Mouse (Mus musculus) T-helper 1 cell (primary cell): ENCODE results near the gene H6pd.
"Not testable (repeated sequence)": the region's sequence is repeated elsewhere in the genome, so short reads cannot be mapped to it uniquely, and the experiment has no call there.

Experiments used
- in situ Hi-C: fragments of 300-600 bp; cut with MboI, MseI; formaldehyde crosslinking; loops from one replicate; pipeline ENCODE4 v1.15.1; 2025; ENCODE audit warnings: high pct_unique_total_duplicates

Gene H6pd

DNA sequence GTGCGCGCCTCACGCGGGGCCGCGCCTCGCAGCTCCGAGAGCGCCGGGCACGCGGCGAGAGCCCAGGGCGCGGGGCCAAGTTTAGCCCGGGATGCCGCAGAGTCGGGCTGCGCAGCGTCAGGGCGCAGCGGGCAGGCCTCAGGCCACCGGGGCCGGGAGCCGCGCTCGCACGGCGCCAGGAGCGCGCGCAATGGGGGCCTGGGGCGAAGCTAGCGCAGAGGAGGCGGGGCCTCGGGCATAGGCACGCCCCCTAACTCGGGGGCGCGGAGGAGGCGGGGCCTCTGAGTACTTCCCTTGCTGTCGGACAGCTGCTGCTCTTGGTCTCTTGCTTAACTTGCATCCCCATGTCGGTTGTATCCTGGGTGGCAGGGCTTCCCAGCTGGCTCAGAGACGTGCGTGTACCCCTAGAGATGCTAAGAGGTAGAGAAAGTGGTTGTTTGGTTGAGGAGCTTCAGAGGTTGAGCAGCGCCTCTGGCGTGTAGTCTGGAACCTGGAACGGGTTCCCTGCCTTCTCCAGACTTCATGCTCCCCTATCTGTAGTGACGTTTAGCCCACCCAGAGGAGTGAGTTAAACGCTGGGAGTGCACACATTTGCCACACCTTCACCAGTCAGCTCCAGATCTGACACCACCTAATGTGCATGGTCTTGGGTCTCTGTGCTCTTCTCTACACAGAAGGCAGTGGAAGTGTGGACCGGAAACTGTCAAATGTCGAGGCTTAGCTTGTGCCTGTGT, at the start of gene H6pd:
H6pd (minus strand) TSS at position 171 of the 734 bp plus-strand sequence.
- in situ Hi-C loops = no loop called here

DNA sequence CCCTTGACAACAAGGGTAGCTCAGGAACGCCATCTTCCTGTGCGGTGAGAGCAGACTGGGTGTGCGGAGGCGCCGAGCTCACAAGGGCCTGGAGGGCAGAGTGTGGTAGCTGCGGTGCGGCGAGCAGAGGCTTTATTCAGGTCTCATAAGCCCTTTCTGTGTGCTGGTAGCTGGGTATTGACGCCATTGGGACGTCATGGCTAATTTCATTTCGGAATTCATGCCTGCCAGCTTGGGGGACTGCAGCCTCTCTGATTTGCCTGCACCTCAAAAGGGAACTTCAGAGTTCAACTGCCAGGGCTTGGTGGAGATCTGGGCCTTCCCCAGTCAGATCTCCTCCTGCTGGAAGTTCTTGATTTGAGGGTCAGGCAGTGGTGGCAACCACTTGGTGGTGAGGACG, 48.9 kb upstream of the H6pd start:
- in situ Hi-C loops = no loop called here

DNA sequence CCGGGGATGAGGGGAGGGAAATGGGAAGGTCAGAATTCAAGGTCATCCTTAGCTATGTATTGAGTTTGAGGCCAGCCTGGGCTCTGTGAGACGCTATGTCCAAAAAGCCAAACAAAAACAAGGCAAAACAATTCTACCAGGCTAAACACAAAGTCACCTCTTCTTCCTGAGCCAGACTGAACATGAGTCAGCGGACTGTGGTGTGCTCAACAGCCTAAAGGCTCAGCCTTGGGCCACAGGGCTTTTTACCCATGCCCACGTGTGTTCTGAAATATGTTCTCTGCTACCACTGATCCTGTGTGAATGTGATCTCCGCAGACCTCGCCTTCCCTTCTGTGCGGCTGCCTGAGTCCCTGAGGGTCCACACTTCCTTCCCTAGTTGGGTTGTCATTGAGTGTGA, 47.3 kb upstream of the H6pd start:
- in situ Hi-C loops = no loop called here

DNA sequence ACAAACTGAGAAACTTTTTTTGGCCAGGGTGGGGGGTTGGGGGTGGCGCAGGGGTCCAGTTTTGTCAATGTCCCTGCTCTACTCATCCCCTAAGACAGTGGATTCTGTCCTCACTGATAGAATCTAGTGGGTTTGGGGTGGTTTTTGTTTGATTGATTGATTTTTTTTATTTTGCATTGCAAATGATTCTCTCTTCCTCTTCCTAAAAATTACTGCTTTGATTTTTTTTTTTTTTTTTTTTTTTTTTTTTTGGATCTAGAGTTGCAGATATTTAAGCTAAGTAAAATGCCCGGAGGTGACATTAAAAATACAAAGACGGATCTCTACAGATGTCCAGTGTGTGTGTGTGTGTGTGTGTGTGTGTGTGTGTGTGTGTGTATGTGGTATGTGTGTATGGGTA, 43.6 kb upstream of the H6pd start:
- in situ Hi-C loops = no loop called here

DNA sequence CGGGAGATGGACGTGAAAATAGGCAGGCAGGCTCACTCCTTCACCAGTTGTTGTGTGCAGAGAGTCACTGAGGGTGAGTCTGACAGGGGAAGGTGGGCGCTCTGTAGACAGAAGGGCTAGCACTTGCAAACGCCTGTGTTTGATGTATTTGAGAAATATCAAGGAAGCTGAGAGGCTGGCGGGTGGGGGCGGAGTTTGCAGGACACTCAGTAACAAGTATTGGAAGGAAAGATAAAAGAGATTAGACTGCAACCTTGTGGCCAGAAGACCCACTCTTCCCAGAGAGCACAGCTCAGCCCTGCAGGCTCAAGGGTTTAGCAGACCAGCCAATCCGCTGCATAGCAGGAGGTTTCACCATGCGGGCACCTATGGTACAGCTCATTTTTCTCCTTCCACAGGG, 42.7 kb upstream of the H6pd start:
- in situ Hi-C loops = no loop called here

DNA sequence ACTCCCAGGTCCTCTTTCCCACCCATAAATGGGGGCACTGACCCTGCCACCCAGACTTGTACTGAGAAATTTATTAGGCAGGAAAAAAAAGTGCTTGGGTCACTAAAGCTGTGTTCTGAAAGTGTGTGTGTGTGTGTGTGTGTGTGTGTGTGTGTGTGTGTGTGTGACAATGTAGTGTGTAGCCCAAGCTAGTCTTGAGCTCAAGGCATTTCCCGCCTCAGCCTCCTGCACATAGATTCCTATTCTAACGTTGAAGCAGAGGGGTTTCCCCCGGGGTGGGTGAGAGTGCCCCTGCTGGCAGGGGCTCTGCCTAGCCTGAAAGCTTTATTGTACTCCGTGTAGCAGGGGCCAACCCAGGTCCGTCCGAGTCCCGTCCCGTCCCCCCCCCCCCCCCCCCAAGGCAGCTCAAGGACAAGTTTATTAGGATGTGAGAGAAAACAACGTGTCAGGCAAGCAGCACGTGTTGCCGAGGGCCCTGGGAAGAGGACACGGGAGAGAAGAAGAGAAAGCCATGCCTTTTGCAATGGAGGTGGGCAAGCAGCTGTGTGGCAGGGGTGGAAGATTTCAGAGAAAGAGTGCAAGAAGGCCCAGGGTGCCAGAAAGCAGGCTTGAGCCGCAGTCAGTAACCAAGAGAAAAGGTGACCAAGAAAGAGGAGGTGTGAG, 40.9 kb upstream of the H6pd start:
- in situ Hi-C loops = no loop called here

DNA sequence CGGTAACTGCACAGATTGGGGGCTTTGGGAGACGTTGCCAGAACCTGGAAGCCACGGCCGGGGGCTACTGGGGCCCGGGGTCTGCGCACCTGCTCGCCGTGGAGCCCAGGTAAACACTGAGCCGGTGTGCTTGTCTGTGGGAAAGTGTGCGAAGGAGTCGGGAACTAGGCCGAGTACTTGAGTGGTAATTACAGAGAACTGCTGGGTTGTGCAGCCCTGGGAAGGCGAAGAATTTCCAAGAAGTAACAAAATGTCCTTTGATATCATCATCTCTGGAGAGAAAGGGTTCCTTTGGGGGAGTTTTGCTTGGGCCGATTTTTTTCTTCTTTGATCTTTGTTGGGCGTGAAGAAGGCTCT, 40.3 kb upstream of the H6pd start:
- in situ Hi-C loops = no loop called here

DNA sequence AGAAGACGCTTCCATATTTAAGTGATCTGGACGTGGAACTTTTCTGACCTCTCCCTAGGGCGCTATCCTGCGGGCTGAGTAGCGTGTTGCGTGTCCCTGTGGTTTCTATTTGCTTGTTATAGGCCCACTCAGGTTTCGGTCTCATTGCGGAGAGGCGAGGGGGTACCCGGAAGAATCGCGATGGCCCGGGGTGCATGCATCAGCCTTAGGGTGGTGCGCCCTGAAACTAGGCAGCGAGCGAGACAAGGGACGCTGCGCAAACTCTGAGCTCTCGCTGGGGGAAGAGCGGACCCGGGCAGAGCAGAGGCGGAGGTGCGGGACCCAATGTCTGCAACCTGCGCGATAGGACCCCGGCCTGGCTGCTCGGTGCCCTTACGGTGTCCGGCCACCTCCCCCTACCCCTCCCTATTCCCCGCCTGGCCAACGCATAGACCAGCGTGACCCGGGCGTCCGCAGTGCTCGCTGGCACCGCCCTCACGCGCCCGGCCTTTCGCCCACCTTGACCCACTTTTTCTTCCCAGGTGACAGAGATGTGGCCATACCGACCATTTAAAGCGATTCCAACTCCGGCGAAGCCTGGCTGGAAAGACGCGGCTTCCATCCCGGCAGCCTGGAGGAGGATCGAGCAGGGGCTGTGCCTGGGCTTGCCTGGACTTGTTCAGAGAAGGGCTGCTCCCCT, 39.8 kb upstream of the H6pd start:
- in situ Hi-C loops = no loop called here

DNA sequence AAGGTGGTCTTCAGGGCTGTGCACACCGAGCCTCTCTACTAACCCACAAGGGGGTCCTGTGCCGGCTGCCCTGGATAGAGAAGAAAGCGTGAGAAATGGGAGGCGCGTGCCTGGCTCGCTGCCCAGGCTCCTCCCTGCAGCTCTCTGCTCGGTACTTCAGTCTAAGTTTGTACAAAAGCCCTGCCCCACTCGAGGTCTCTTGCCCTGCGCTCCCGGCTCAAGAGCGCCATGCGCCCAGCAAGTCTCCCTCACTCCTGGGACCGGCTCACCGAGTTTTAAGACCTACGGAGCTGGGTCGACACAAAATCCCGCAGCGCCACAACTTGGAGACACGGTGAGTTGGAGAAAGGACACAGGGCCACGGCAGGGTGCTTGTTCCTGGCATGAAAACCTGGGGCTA, 39.2 kb upstream of the H6pd start:
- in situ Hi-C loops = no loop called here

DNA sequence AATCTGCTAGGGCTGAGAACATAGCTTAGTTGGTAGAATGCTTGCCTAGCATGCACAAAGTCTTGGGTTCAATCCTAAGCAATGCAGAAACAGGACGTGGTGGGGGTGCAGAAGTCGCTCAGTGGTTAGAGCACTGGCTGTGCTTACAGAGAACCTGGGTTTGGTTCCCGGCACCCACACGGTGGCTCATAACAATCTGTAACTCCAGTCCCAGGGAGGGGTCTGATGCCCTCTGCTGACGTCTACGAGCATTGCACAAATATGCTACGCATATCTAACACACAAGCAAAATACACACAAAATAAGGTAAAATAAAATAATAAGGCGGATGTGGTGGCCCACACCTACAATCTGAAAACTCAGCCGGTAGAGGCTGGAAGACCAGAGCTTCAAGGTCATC, 34.8 kb upstream of the H6pd start:
- in situ Hi-C loops = no loop called here

DNA sequence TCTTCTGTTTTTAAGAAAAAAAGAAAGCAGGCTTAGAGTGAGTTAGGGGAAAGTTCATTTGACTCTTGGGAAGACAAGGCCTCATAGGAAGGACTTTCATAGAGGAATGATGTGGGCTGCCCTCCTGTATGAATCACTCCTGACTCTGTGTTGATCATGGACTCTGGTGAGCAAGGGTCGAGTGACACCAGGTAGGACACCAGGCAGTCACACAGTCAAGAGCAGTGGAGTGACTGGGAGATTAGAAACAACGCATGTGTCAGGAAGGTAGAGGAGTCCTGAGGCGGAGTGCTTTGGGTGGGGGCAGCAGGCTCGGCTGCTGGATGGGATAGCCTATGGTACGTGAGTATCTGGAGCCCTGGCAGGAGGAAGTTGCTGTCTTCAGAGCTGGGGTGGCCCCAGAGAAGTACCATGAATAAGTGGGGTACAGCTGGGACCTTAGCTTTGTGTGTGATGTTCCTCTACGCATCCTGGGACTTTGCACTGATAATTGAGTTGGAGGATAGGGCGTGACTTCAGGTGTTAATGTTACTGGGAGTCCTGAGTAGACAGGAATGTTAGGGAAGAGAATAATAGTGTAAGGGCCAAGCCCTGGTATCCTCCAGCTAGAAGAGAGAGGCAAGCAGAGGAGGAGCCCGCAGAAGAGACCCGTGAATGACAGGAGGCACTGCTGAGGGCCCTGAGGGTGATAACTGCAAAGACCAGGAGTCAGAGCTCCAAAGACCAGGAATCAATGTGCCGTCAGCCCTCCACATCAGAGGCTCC, 32.7 kb upstream of the H6pd start:
- in situ Hi-C loops = no loop called here

DNA sequence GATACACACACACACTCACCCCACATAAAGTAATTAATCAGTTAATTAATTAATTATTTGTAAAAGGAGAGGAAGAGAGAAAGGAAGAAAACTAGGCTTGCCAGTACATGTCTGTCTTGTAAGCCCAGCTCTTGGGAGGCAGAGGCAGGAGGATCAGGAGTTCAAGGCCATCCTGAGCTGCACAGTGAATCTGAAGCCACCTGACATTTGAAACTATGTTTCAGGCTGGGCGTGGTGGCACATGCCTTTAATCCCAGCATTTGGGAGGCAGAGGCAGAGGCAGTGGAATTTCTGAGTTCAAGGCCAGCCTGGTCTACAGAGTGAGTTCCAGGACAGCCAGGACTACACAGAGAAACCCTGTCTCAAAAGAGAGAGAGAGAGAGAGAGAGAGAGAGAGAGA, 32.0 kb upstream of the H6pd start:
- in situ Hi-C loops = not testable (repeated sequence)

DNA sequence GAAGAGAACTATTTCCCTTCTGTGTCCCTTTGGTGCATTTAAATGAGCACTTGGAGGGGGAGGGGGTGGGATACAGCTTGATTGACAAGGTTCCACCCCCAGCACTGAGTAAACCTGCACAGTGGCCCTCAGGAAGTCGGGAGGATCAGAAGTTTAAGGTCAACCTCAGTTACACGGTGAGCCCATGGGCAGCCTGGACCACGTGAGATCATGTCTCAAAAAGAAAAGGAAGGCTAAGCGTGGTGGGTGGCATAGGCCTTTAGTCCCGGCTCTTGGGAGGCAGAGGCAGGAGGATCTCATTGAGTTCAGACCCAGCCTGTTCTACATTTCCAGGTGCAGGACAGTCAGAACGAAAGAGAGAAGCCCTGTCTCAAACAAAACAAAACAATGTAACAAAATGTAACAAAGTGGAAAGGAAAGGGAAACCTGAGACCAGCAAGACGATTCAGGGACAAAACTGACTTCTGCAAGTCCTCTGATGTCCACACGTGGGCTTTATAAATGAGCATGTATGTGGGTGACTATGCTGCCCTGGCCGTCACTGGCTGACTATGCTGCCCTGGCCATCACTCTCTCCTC, 31.3 kb upstream of the H6pd start:
- in situ Hi-C loops = no loop called here

DNA sequence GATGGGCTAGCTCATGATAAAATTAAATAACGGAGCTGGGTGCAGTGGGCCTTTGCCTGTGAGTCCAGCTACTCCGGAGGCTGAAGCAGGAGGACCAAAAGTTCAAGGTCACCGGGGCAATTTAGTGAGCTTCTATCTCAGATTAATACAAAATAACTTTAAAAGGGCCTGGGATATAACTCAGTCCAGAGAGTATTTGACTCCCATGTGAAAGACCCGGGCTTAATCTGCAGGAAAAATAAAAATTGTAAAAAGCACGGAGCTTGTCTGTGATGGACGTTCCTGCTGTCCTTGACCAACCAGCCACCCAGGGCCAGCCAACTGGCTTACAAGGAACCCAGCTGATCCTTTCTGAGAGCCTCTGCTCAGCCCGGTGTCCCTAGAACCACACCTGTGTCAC, 29.7 kb upstream of the H6pd start:
- in situ Hi-C loops = loop anchor here (5.0 to 10.0 kb wide), 2 partner anchors 34 to 56 kb away; no protein-coding TSS in a partner anchor

DNA sequence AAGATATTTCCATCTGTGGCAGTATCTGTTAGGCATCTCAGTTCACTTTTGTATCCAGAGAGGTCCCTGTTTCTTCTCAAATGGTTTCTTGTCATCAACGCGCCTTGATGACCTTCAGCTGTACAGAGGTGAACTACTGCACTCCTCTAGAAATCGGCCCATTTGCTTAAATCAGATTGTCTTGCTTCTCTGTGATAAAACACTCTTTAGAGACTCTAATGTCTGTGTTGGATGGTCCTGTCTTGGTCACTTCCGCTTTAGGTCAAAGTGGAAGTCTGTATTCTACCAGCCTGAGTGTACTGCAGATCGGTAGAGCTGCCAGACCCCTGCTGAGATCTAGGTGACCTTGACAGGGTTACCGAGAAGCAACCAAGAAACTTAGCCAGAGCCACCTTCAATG, 27.3 kb upstream of the H6pd start:
- in situ Hi-C loops = loop anchor here (5.0 to 10.0 kb wide), 2 partner anchors 36 to 59 kb away; no protein-coding TSS in a partner anchor

DNA sequence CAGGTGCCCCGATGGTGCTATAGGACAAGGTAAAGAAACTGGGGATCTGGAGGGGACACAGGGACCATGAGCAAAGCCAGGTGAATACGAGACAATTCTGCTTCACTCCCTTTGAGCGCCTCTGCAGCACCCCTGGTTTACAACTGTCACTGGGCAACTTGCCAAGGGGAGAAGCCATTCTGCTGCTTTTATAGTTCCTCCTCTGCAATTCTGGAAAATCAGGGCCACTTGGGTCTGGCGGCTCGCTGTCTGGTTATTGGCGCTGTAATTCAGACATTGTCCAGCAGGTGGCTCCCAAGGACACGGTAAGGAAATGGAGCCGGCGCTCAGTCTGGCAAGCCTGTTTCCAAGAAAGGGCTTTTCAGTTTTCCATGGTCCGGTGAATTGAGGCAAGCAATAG, 26.5 kb upstream of the H6pd start:
- in situ Hi-C loops = loop anchor here (5.0 to 10.0 kb wide), 2 partner anchors 37 to 60 kb away; no protein-coding TSS in a partner anchor

DNA sequence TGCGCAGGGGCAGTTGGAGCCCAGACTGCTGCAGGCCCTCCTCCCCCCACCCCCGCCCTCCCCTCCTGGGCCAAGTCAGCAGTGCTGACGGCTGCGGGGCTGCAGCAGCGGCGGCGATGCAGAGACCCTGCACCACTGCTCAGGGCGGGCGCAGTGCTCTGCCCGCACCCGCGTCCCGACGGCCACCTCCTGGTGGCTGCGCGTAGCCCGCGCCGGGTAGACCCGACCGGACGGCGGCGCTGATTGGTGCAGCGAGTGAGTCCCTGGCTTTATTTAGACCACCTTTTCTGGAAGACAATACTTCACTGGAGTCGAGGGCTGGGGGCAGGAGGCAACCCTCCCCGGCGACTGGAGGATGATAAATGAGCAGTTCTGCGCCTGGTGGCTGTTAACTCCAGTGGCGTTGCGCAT, 24.4 kb upstream of the H6pd start:
- in situ Hi-C loops = loop anchor here (10.0 kb wide), 1 partner anchor 62 kb away; no protein-coding TSS in a partner anchor

DNA sequence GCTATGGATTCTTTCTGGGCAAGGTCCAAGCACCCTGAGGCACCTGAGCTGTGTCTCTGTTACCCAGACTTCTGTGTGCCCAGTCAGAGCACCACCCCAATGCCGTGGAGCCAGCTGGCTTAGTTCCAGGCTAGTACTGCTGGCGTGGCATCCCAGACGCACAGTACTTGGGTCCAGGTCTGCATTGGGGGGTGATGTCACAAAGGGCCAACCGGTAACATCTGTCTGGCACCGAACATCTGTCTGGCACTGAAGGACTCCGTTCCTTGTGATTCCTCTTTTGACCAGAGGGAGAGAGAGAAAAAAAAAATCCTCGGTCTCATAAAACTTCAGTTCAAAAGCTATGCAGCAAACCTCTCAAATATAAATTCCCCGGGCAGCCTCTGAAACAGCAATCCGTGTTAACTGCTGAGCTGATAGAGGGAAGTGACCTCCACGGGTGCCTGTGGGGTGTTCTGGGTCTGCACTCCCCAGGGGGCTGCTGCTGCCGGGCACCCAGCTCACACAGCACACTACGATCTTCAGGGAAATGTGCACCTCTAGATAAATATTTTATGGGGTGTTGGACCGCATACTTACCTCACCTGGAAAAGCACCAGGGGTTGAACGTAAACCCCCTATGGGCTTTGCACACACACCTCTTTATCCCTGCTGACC, 22.5 kb upstream of the H6pd start:
- in situ Hi-C loops = loop anchor here (10.0 kb wide), 1 partner anchor 63 kb away; no protein-coding TSS in a partner anchor

DNA sequence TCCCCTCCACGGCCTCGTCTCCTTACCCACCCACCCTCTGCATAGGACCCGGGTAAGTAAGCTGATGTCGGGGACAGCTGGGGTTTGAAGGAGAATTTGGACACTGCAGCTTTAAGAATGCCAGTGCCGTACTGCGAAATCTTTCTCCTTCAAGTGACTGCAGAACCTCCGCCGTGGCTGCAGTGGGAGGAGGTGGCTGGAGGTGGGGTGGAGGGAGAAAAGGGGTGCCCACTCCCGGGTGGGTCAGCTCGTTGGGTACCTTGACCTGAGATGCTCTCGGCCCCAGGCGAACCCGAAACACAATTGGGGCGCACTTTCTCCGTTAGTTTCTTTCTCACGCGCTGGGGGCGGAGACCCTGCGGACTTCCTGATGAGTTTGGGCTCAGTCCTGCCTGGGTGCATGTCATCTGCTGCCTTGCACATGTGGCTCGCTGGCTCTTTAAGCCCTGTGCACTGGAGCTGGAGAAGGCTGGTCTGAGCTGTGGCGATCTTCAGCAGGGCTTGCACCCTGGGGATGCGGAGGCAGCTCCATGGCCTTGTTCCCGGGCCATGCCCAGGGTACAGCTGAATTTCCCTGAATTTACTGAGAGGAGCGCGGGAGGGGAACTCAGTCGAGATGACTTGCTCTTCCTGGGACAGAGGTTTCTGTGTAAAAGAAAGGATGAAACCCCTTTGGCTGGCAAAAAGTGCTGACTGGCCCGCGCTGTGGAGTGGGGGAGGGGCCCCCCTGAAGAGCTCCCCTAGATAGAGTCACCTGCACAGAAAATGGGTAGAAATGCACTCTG, 21.8 kb upstream of the H6pd start:
- in situ Hi-C loops = loop anchor here (10.0 kb wide), 1 partner anchor 64 kb away; no protein-coding TSS in a partner anchor

DNA sequence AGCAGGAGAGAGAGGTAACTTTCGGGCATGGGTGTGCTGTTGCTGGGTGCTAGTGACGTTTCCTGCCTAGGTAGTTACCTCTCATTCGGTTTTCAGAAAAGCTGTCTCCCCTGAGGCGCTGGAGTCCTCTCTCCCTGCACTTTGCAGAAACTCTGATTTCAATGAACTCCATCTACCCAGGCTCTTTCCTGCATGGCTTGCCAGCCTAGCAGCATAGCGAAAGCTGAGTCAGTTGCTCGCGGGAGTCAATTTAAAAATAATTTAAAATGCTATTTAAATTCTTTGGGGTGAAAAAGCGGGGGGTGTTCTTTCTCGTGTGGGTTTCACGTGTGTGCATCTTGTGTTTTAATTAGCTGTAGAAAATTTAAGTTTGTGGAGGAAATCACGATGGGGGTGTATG, 21.1 kb upstream of the H6pd start:
- in situ Hi-C loops = loop anchor here (10.0 kb wide), 1 partner anchor 65 kb away; no protein-coding TSS in a partner anchor
